Mouse (Mus musculus) ES-E14 (cell line): ENCODE measurements around the gene Rps21. TPM values are rescaled to one million over a fixed set of nuclear protein-coding genes. Genes with fewer than 3 reads are reported as not detected.

ENCODE experiments used
- DNase-seq: peaks from one replicate; pipeline ENCODE4 v3.0.0-alpha.2; 2013; ENCODE audit warnings: low read depth, low spot score
- H3K27ac ChIP-seq: 2 replicates; pipeline ENCODE4 v1.5.1; 2012; ENCODE audit warnings: low read depth, mild to moderate bottlenecking, low read length, moderate library complexity, mixed read lengths; ENCODE audit not compliant: poor library complexity, insufficient read depth, severe bottlenecking
- H3K36me3 ChIP-seq: 2 replicates; pipeline ENCODE4 v1.6.1; 2012; ENCODE audit warnings: mild to moderate bottlenecking, low read length, moderate library complexity, mixed read lengths; ENCODE audit not compliant: control insufficient read depth, poor library complexity, insufficient read depth, severe bottlenecking
- H3K4me1 ChIP-seq, 2 experiments: fragments of 150-350 bp in 1 of 2; sonication (generic) in 1 of 2; 2 replicates each; pipeline ENCODE4 v1.6.1; 2012; ENCODE audit warnings: low read length in 2 of 2, mild to moderate bottlenecking in 1 of 2, mixed read lengths in 1 of 2; ENCODE audit not compliant: control insufficient read depth in 2 of 2, insufficient read depth in 2 of 2, poor library complexity in 1 of 2
- H3K4me3 ChIP-seq, 2 experiments: fragments of 150-350 bp in 1 of 2; sonication (generic) in 1 of 2; 2 replicates each; pipeline ENCODE4 v1.5.1; 2012; ENCODE audit warnings: low read length in 2 of 2, low read depth in 1 of 2, mild to moderate bottlenecking in 1 of 2, mixed read lengths in 1 of 2; ENCODE audit not compliant: insufficient read depth in 1 of 2, poor library complexity in 1 of 2, severe bottlenecking in 1 of 2
- H3K9ac ChIP-seq: 2 replicates; pipeline ENCODE4 v1.6.1; 2012; ENCODE audit warnings: low read depth, mild to moderate bottlenecking, low read length, mixed read lengths; ENCODE audit not compliant: poor library complexity, insufficient read depth, severe bottlenecking
- H3K9me3 ChIP-seq: fragments of 150-350 bp; sonication (generic); 2 replicates; pipeline ENCODE4 v1.6.1; 2012; ENCODE audit warnings: low read depth, mild to moderate bottlenecking, low read length; ENCODE audit not compliant: control insufficient read depth, insufficient read depth
- CHD2 ChIP-seq: IDR thresholded peaks from 2 replicates; pipeline ENCODE4 v1.6.1; 2014; ENCODE audit warnings: mild to moderate bottlenecking, low read depth, low read length, inconsistent platforms
- HCFC1 ChIP-seq: IDR thresholded peaks from 2 replicates; pipeline ENCODE4 v1.6.1; 2012; ENCODE audit warnings: low read length, inconsistent platforms, borderline replicate concordance; ENCODE audit not compliant: insufficient read depth
- MAFK ChIP-seq: IDR thresholded peaks from 2 replicates; pipeline ENCODE4 v1.6.1; 2014; ENCODE audit warnings: mild to moderate bottlenecking, low read depth, low read length, inconsistent platforms; ENCODE audit not compliant: insufficient read depth
- ZC3H11A ChIP-seq: IDR thresholded peaks from 2 replicates; pipeline ENCODE4 v1.6.1; 2012; ENCODE audit warnings: low read depth, mild to moderate bottlenecking, inconsistent platforms, low read length, borderline replicate concordance
- ZNF384 ChIP-seq: IDR thresholded peaks from 2 replicates; pipeline ENCODE4 v1.6.1; 2012; ENCODE audit warnings: low read depth, low read length, inconsistent platforms
- in situ Hi-C, 2 experiments: fragments of 600-800 bp; cut with MboI; formaldehyde crosslinking; loops; one replicate each; pipeline ENCODE4 v1.15.1; 2025; ENCODE audit warnings: low sequenced_read_pairs in 2 of 2, inconsistent platforms in 1 of 2; ENCODE audit not compliant: unreplicated experiment in 2 of 2
- total RNA-seq: library from RNA; depleted of rRNA; stranded (reverse); fragments of 300-350 nt; gene quantifications from 2 replicates; pipeline ENCODE4 v1.2.3, GENCODE M21; 2012

Gene Rps21
- total RNA-seq, 1 experiment = 4,130 TPM

GRCm38 (mm10) chr2:180271804-180272395, 14.7 kb downstream of the Rps21 start:
- in situ Hi-C loops = loop anchor here (5.0 to 10.0 kb wide), 2 partner anchors 73 to 75 kb away; no protein-coding TSS in a partner anchor
- H3K36me3 ChIP-seq = peaks cover 7% of the 10 kb centered on the region; the same call in 1 of the 2 replicates
- H3K9me3 ChIP-seq = no peaks in the 10 kb centered on the region
- H3K9ac ChIP-seq = no peak overlapping the region
- DNase-seq = no peak
- H3K4me1 ChIP-seq = peaks cover 0 to 14% of the 10 kb centered on the region in 2 experiments; a peak in 3 of 4 replicates
- TF ChIP-seq CHD2 = no peak
- no peak for TF ChIP-seq ZNF384
- no peak for TF ChIP-seq HCFC1
- TF ChIP-seq MAFK = no peak
- TF ChIP-seq ZC3H11A = no peak
- no peak overlapping the region for H3K27ac ChIP-seq
- H3K4me3 ChIP-seq = peak overlapping the region in 1 of 2 experiments; percentile 78; a peak in 2 of 4 replicates

DNA sequence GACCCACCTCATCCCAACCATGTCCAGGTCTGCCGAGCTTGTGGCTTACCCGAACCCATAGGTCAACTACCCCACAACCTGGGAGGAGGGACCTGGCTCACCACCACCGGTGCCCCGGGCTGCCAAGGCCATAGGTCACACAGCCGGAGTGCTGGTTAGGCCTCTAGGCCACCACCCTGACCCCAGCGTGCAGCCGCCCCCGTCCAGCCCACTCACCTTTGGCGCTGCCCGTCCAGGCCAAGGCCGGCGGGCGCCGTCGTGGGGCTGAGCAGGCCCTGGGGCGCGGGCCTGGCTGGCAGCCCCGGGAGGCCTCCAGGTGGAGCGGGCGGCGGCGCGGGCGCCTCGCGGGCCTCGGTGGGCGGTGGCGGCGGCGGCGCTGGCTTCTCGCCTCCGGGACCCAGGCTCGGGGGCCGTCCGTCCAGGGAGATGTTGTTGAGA, 15.7 kb downstream of the Rps21 start:
- H3K9ac ChIP-seq = peak overlapping the region; percentile 81
- no peak for DNase-seq
- in situ Hi-C loops = loop anchor here (5.0 to 10.0 kb wide), 2 partner anchors 72 to 74 kb away; no protein-coding TSS in a partner anchor
- peak overlapping the region; percentile 78 for H3K4me3 ChIP-seq
- no peak overlapping the region for H3K27ac ChIP-seq
- TF ChIP-seq ZNF384 (no peak), CHD2 (no peak), HCFC1 (no peak), ZC3H11A (no peak)
- peaks cover 0 to 23% of the 10 kb centered on the region in 2 experiments; a peak in 3 of 4 replicates for H3K4me1 ChIP-seq
- peaks cover 7% of the 10 kb centered on the region; the same call in 1 of the 2 replicates for H3K36me3 ChIP-seq
- no peaks in the 10 kb centered on the region for H3K9me3 ChIP-seq

GRCm38 (mm10) chr2:180273394-180274244, 16.4 kb downstream of the Rps21 start, which contains the start of gene Cables2:
TSS of gene Cables2 (minus strand) at chr2:180273496.
- no peaks in the 10 kb centered on the region for H3K9me3 ChIP-seq
- H3K9ac ChIP-seq = peak within 1 kb of the TSS; percentile 81
- H3K4me1 ChIP-seq = peaks cover 0 to 29% of the 10 kb centered on the region in 2 experiments; a peak in 3 of 4 replicates
- H3K4me3 ChIP-seq = peak within 1 kb of the TSS; percentile 78
- H3K36me3 ChIP-seq = peaks cover 7% of the 10 kb centered on the region; the same call in 1 of the 2 replicates
- in situ Hi-C loops = loop anchor here (5.0 to 10.0 kb wide), 2 partner anchors 71 to 74 kb away; no protein-coding TSS in a partner anchor
- no peak within 1 kb of the TSS for H3K27ac ChIP-seq
- peak; percentile 93 for DNase-seq
- TF ChIP-seq CHD2 = peak; percentile 57; the same call in 1 of the 2 replicates
- TF ChIP-seq HCFC1 = no peak
- no peak for TF ChIP-seq MAFK
- TF ChIP-seq ZNF384 = no peak
- TF ChIP-seq ZC3H11A = no peak

GRCm38 (mm10) chr2:180274523-180274922, 17.3 kb downstream of the Rps21 start:
- no peak for TF ChIP-seq CHD2
- TF ChIP-seq MAFK = no peak
- no peak for TF ChIP-seq ZNF384
- TF ChIP-seq ZC3H11A = no peak
- TF ChIP-seq HCFC1 = no peak
- H3K4me1 ChIP-seq = peaks cover 0 to 29% of the 10 kb centered on the region in 2 experiments; a peak in 3 of 4 replicates
- H3K36me3 ChIP-seq = peaks cover 7% of the 10 kb centered on the region; the same call in 1 of the 2 replicates
- H3K9ac ChIP-seq = no peak overlapping the region
- H3K27ac ChIP-seq = no peak overlapping the region
- H3K9me3 ChIP-seq = no peaks in the 10 kb centered on the region
- in situ Hi-C loops = loop anchor here (5.0 to 10.0 kb wide), 2 partner anchors 70 to 73 kb away; no protein-coding TSS in a partner anchor
- no peak overlapping the region for H3K4me3 ChIP-seq
- no peak for DNase-seq
